Mouse (Mus musculus): ENCODE results near the gene B3galt5. TPM values are rescaled to one million over a fixed set of nuclear protein-coding genes. Genes with fewer than 3 reads are reported as not detected.
"Not testable (repeated sequence)": the region's sequence is repeated elsewhere in the genome, so short reads cannot be mapped to it uniquely, and the experiment has no call there.

Gene B3galt5
- total RNA-seq, 2 experiments from 2014 or later = 19.7 to 23.3 TPM

GRCm38 (mm10) chr16:96252146-96252545 is 16.5 kb downstream of the B3galt5 start:
- no peak for DNase-seq (ENCODE audit: low spot score in 2 of 2)

GRCm38 (mm10) chr16:96258429-96258828 is 22.8 kb downstream of the B3galt5 start:
- no peak for DNase-seq (ENCODE audit: low spot score in 2 of 2)

- no peak for DNase-seq (ENCODE audit: low spot score in 2 of 2)
Observed at GRCm38 (mm10) chr16:96271736-96272135, 36.1 kb downstream of the B3galt5 start.

- no peak for DNase-seq (ENCODE audit: low spot score in 2 of 2)
Observed at GRCm38 (mm10) chr16:96272929-96273619, 37.5 kb downstream of the B3galt5 start.

GRCm38 (mm10) chr16:96276596-96276995 is 41.0 kb downstream of the B3galt5 start:
- DNase-seq (ENCODE audit: low spot score in 2 of 2) = no peak

- DNase-seq (ENCODE audit: low spot score in 2 of 2) = no peak
Observed at GRCm38 (mm10) chr16:96278491-96279224, 43.1 kb downstream of the B3galt5 start.

- peak; percentile 57 to 68 for DNase-seq (ENCODE audit: low spot score in 2 of 2)
Observed at GRCm38 (mm10) chr16:96280719-96281605, 45.4 kb downstream of the B3galt5 start.

GRCm38 (mm10) chr16:96282566-96282965 is 47.0 kb downstream of the B3galt5 start:
- DNase-seq (ENCODE audit: low spot score in 2 of 2) = no peak

GRCm38 (mm10) chr16:96291885-96292284 is 56.3 kb downstream of the B3galt5 start:
- DNase-seq (ENCODE audit: low spot score in 2 of 2) = no peak

GRCm38 (mm10) chr16:96292530-96293173 is 57.1 kb downstream of the B3galt5 start:
- no peak for DNase-seq (ENCODE audit: low spot score in 2 of 2)

- DNase-seq (ENCODE audit: low spot score in 2 of 2) = no peak
Observed at GRCm38 (mm10) chr16:96298075-96298474, 62.5 kb downstream of the B3galt5 start.

GRCm38 (mm10) chr16:96298574-96298973 is 63.0 kb downstream of the B3galt5 start:
- no peak for DNase-seq (ENCODE audit: low spot score in 2 of 2)

GRCm38 (mm10) chr16:96303356-96303755 is 67.8 kb downstream of the B3galt5 start:
- DNase-seq (ENCODE audit: low spot score in 2 of 2) = no peak

GRCm38 (mm10) chr16:96304438-96304837 is 68.8 kb downstream of the B3galt5 start:
- DNase-seq (ENCODE audit: low spot score in 2 of 2) = no peak

GRCm38 (mm10) chr16:96306905-96307304 is 71.3 kb downstream of the B3galt5 start:
- DNase-seq (ENCODE audit: low spot score in 2 of 2) = no peak

- no peak for DNase-seq (ENCODE audit: low spot score in 2 of 2)
Observed at GRCm38 (mm10) chr16:96317803-96318202, 82.2 kb downstream of the B3galt5 start.

- no peak for DNase-seq (ENCODE audit: low spot score in 2 of 2)
Observed at GRCm38 (mm10) chr16:96322739-96323138, 87.1 kb downstream of the B3galt5 start.

- no peak for DNase-seq (ENCODE audit: low spot score in 2 of 2)
Observed at GRCm38 (mm10) chr16:96323166-96323565, 87.6 kb downstream of the B3galt5 start.

GRCm38 (mm10) chr16:96326110-96326999 is 90.8 kb downstream of the B3galt5 start:
- peak in 1 of 2 experiments; percentile 24 for DNase-seq (ENCODE audit: low spot score in 2 of 2)

- DNase-seq (ENCODE audit: low spot score in 2 of 2) = not testable (repeated sequence)
Observed at GRCm38 (mm10) chr16:96327251-96327650, 91.7 kb downstream of the B3galt5 start.

Measured in left cerebral cortex, adult 18-20 months (tissue).